Mouse (Mus musculus) heart, adult 18-20 months (tissue): ENCODE results near the gene Gm14548. TPM values are rescaled to one million over a fixed set of nuclear protein-coding genes. Genes with fewer than 3 reads are reported as not detected.
"Not testable (repeated sequence)": the region's sequence is repeated elsewhere in the genome, so short reads cannot be mapped to it uniquely, and the experiment has no call there.

Experiments used
- DNase-seq, 2 experiments: peaks; one replicate each; pipeline ENCODE4 v3.0.0; 2021 to 2022; ENCODE audit warnings: mixed read lengths in 1 of 2
- long read RNA-seq, 2 experiments: library from polyadenylated mRNA; stranded (forward); transcript quantifications; one replicate each; pipeline ENCODE4 v2.0.0; 2021
- total RNA-seq, 2 experiments: library from RNA; stranded (reverse); gene quantifications; 2 replicates each; pipeline ENCODE4 v1.2.3; 2021

Gm14548 gene
- total RNA-seq: not detected
- long read RNA-seq, experiment 1: 0 reads
- long read RNA-seq, experiment 2: 0 reads

GRCm38 (mm10) chr7:3898036-3898590 lies at the start of gene Gm14548:
Gene Gm14548 (minus strand): TSS chr7:3898120.
- DNase-seq: peak in 1 of 2 experiments; percentile 47

GRCm38 (mm10) chr7:3946117-3946516 lies 48.2 kb upstream of the Gm14548 start:
- no peak for DNase-seq

GRCm38 (mm10) chr7:3940915-3941314 lies 43.0 kb upstream of the Gm14548 start:
- peak in 1 of 2 experiments; percentile 20 for DNase-seq

- DNase-seq: no peak
These were observed 42.1 kb upstream of the Gm14548 start for GRCm38 (mm10) chr7:3939866-3940525.

- DNase-seq: peak in 1 of 2 experiments; percentile 17
These were observed 37.6 kb upstream of the Gm14548 start for GRCm38 (mm10) chr7:3935473-3935872.

- peak in 1 of 2 experiments; percentile 19 for DNase-seq
These were observed 17.5 kb upstream of the Gm14548 start, which contains the start of gene Lilra6 for GRCm38 (mm10) chr7:3915387-3915786. Gene Lilra6 (minus strand): TSS chr7:3915503.

- no peak for DNase-seq
These were observed 5.8 kb upstream of the Gm14548 start for GRCm38 (mm10) chr7:3903704-3904103.

- DNase-seq: not testable (repeated sequence)
These were observed 22.9 kb downstream of the Gm14548 start for GRCm38 (mm10) chr7:3875032-3875431.

GRCm38 (mm10) chr7:3844951-3845350 lies 53.0 kb downstream of the Gm14548 start, which contains the start of gene Pira2:
Gene Pira2 (minus strand): TSS chr7:3845051.
- not testable (repeated sequence) for DNase-seq

- not testable (repeated sequence) for DNase-seq
These were observed 60.1 kb downstream of the Gm14548 start for GRCm38 (mm10) chr7:3837854-3838253.

Other genes starting within 250 kb of the Gm14548 start
- gene Leng1, start 232.3 kb downstream of the Gm14548 start, total RNA-seq: 10 to 100 TPM; 12.6 to 12.7 TPM
- gene Tmc4, start 220.6 kb downstream of the Gm14548 start, total RNA-seq: 1 to 10 TPM; 1.1 to 1.4 TPM
- gene Tsen34, start 205.3 kb downstream of the Gm14548 start, total RNA-seq: 10 to 100 TPM; 68.7 to 70.3 TPM
- 10 to 100 TPM; 19.8 to 21.5 TPM for gene Mboat7, start 204.6 kb downstream of the Gm14548 start, total RNA-seq
- 100 to 1,000 TPM; 640 to 688 TPM for gene Rps9, start 194.1 kb downstream of the Gm14548 start, total RNA-seq
- gene Pirb, start 177.7 kb downstream of the Gm14548 start, total RNA-seq: 1 to 10 TPM; 1.5 to 2.0 TPM
- under 1 TPM; 0.22 to 0.26 TPM for gene Gm15448, start 72.4 kb downstream of the Gm14548 start, total RNA-seq
- gene Pira2, start 53.1 kb downstream of the Gm14548 start, total RNA-seq: under 1 TPM; 0.26 to 0.57 TPM
- under 1 TPM; 0.30 to 0.33 TPM for gene Lilra6, start 17.4 kb upstream of the Gm14548 start, total RNA-seq
- 1 to 10 TPM in 1 of 2 experiments, under 1 TPM in 1; 0.89 to 1.1 TPM for gene Lair1, start 165.1 kb upstream of the Gm14548 start, total RNA-seq
- under 1 TPM; 0.69 to 0.92 TPM for gene Ttyh1, start 221.3 kb upstream of the Gm14548 start, total RNA-seq
- gene Leng8, start 238.9 kb upstream of the Gm14548 start, total RNA-seq: 10 to 100 TPM; 21.2 to 31.9 TPM